ENCODE assay signal across 8 mouse cellular contexts in the genomic region with DNA sequence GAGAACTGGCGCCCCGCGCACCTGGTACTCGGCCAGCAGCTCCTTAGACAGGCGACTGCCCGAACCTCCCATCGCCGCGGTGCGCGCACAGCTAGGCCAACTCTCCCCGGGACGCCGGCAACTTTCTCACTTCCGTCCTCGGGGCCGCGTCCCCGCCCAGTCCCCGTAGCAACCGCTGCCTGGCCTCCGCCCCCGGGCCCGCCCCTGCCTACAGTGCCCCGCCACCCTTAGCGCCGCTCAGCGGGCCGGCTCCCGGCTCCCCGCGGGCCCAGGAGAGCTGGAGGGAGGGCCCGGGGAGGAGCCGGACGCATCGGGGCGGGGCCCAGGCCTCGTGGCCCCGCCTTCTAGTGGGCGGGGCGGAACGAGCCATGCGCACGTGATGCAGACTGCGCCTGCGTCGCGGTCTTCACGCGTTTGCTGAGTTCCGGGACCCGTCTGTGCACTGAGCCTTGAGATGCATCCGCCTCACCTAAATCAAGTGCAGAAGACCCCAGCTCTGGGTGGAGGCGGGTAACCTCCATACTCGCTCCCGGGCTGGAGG. TPM values are rescaled to one million over a fixed set of nuclear protein-coding genes. Genes with fewer than 3 reads are reported as not detected.
A peak's percentile ranks its signal among the peaks of the same experiment; 100 is the strongest.
DNase-seq lines count a peak whose midpoint lies in the region; ATAC-seq and TF ChIP-seq lines count a peak whose summit lies in the region.

A gene (minus strand): TSS at position 325 of the 541 bp plus-strand sequence.
A gene (plus strand): TSS at position 377 of the 541 bp plus-strand sequence.

- H3K4me2 ChIP-seq in forebrain, embryonic 11.5 days (ENCODE audit: low read depth, low read length, severe bottlenecking): peak within 1 kb of the TSS; percentile 81
- peak within 1 kb of the TSS; percentile 85 for H3K4me2 ChIP-seq in heart, embryonic 16.5 days (ENCODE audit: low read depth, low read length)
- peak within 1 kb of the TSS; percentile 86 for H3K4me2 ChIP-seq in liver, embryonic 16.5 days (ENCODE audit: low read depth, low read length)
- H3K4me2 ChIP-seq in neural tube, embryonic 13.5 days: peak within 1 kb of the TSS; percentile 91

- H3K27me3 ChIP-seq in forebrain, embryonic 11.5 days (ENCODE audit: control insufficient read depth, insufficient read depth, low read length): no peaks in the 10 kb centered on the region
- no peaks in the 10 kb centered on the region for H3K27me3 ChIP-seq in heart, embryonic 16.5 days (ENCODE audit: control insufficient read depth, insufficient read depth, low read length)
- no peaks in the 10 kb centered on the region for H3K27me3 ChIP-seq in liver, embryonic 16.5 days (ENCODE audit: control insufficient read depth, insufficient read depth, low read depth, low read length)
- H3K27me3 ChIP-seq in neural tube, embryonic 13.5 days: no peaks in the 10 kb centered on the region; the same call in 1 of the 2 replicates
- no peaks in the 10 kb centered on the region for H3K27me3 ChIP-seq in testis, adult 2 months (ENCODE audit: control insufficient read depth, insufficient read depth, low read length)

- H3K4me3 ChIP-seq in forebrain, embryonic 11.5 days (ENCODE audit: low read depth, low read length): peak within 1 kb of the TSS; percentile 66
- peak within 1 kb of the TSS; percentile 92 for H3K4me3 ChIP-seq in heart, embryonic 16.5 days (ENCODE audit: low read length)
- peak within 1 kb of the TSS; percentile 77 for H3K4me3 ChIP-seq in liver, embryonic 16.5 days (ENCODE audit: low read depth, low read length)
- peak within 1 kb of the TSS; percentile 70 for H3K4me3 ChIP-seq in neural tube, embryonic 13.5 days
- peak within 1 kb of the TSS; percentile 97 for H3K4me3 ChIP-seq in testis, adult 2 months (ENCODE audit: control insufficient read depth, low read depth, low read length)

- TF ChIP-seq CTCF in testis, adult 2 months (IDR thresholded peaks at IDR 0.05; ENCODE audit: control insufficient read depth, insufficient read depth, insufficient replicate concordance, low read depth, low read length): no peak

- H3K4me1 ChIP-seq in forebrain, embryonic 11.5 days (replicated peaks; ENCODE audit: control insufficient read depth, insufficient read depth, low read length): 0 out of 2 replicates have a peak, but pooled peaks cover 8% of the 10 kb centered on the region
- H3K4me1 ChIP-seq in heart, embryonic 16.5 days (ENCODE audit: control insufficient read depth, insufficient read depth, low read length): peaks cover 14% of the 10 kb centered on the region
- H3K4me1 ChIP-seq in liver, embryonic 16.5 days (ENCODE audit: control insufficient read depth, low read depth, low read length): peaks cover 30% of the 10 kb centered on the region
- peaks cover 37% of the 10 kb centered on the region for H3K4me1 ChIP-seq in neural tube, embryonic 13.5 days (replicated peaks)
- H3K4me1 ChIP-seq in testis, adult 2 months (ENCODE audit: control insufficient read depth, insufficient read depth, low read length): peaks cover 8% of the 10 kb centered on the region

- WGBS in forebrain, embryonic 11.5 days: 1% methylated on average over 49 of the region's 56 CpGs
- under 1% methylated on average over 56 of the region's 56 CpGs for WGBS in heart, embryonic 16.5 days
- 0% methylated on average over 56 of the region's 56 CpGs for WGBS in liver, embryonic 16.5 days (ENCODE audit: insufficient replicate concordance)
- WGBS in neural tube, embryonic 13.5 days: under 1% methylated on average over 47 of the region's 56 CpGs

- no peaks in the 10 kb centered on the region for H3K36me3 ChIP-seq in forebrain, embryonic 11.5 days (ENCODE audit: control insufficient read depth, insufficient read depth, low read length)
- H3K36me3 ChIP-seq in heart, embryonic 16.5 days (ENCODE audit: control insufficient read depth, insufficient read depth): no peaks in the 10 kb centered on the region; the same call in 1 of the 2 replicates
- H3K36me3 ChIP-seq in liver, embryonic 16.5 days (ENCODE audit: control insufficient read depth, insufficient read depth): peaks cover under 1% of the 10 kb centered on the region; the same call in 1 of the 2 replicates
- H3K36me3 ChIP-seq in neural tube, embryonic 13.5 days: peaks cover 9% of the 10 kb centered on the region
- H3K36me3 ChIP-seq in testis, adult 2 months (ENCODE audit: control insufficient read depth, insufficient read depth, low read length): no peaks in the 10 kb centered on the region; the same call in 1 of the 2 replicates

- no peak within 1 kb of the TSS for H3K27ac ChIP-seq in forebrain, embryonic 11.5 days (ENCODE audit: low read depth, low read length)
- H3K27ac ChIP-seq in heart, embryonic 16.5 days (ENCODE audit: low read length): peak within 1 kb of the TSS; percentile 76
- H3K27ac ChIP-seq in liver, embryonic 16.5 days (ENCODE audit: low read length): peak within 1 kb of the TSS; percentile 91
- peak within 1 kb of the TSS; percentile 79 for H3K27ac ChIP-seq in neural tube, embryonic 13.5 days (replicated peaks)
- peak within 1 kb of the TSS; percentile 89 for H3K27ac ChIP-seq in testis, adult 2 months (ENCODE audit: control insufficient read depth, insufficient read depth, low read depth, low read length)

- peak; percentile 97 for ATAC-seq in forebrain, embryonic 11.5 days (replicated peaks; ENCODE audit: low FRiP score)
- ATAC-seq in heart, embryonic 16.5 days (replicated peaks; ENCODE audit: extremely low read depth, insufficient read depth, low FRiP score): peak; percentile 100
- peak; percentile 100 for ATAC-seq in liver, embryonic 16.5 days (ENCODE audit: low read depth)
- peak; percentile 95 for ATAC-seq in neural tube, embryonic 13.5 days (ENCODE audit: low read depth)

- peak; percentile 97 to 98 for DNase-seq in CD8-positive naive resting alpha-beta T cell, adult 2 months (ENCODE audit: low read depth in 2 of 2, low spot score in 2 of 2)
- DNase-seq in c-Kit-positive CD71-negative TER-119-negative erythroid progenitor cells, embryonic 14.5 days (ENCODE audit: low read depth): peak; percentile 94
- peak; percentile 99 for DNase-seq in forebrain, embryonic 11.5 days (ENCODE audit: low spot score)
- peak; percentile 97 to 98 for DNase-seq in kidney, postnatal 36 days

- H3K9me3 ChIP-seq in forebrain, embryonic 11.5 days (ENCODE audit: control insufficient read depth, low read length): no peaks in the 10 kb centered on the region
- no peaks in the 10 kb centered on the region for H3K9me3 ChIP-seq in heart, embryonic 16.5 days (replicated peaks; ENCODE audit: control insufficient read depth, low read length)
- no peaks in the 10 kb centered on the region for H3K9me3 ChIP-seq in liver, embryonic 16.5 days (replicated peaks; ENCODE audit: control insufficient read depth, low read length)
- H3K9me3 ChIP-seq in neural tube, embryonic 13.5 days: no peaks in the 10 kb centered on the region

- no peak; the same call in 1 of the 2 replicates for TF ChIP-seq POLR2A in testis, adult 2 months (IDR thresholded peaks at IDR 0.05; ENCODE audit: control insufficient read depth, low read depth, low read length)

- peak within 1 kb of the TSS; percentile 60 for H3K9ac ChIP-seq in forebrain, embryonic 11.5 days (ENCODE audit: low read length)
- peak within 1 kb of the TSS; percentile 83 for H3K9ac ChIP-seq in heart, embryonic 16.5 days (ENCODE audit: low read length)
- peak within 1 kb of the TSS; percentile 81 for H3K9ac ChIP-seq in liver, embryonic 16.5 days (ENCODE audit: low read depth, low read length)
- H3K9ac ChIP-seq in neural tube, embryonic 13.5 days: peak within 1 kb of the TSS; percentile 77

RNA-seq across cellular contexts. Expression of the first gene that starts in this region (rescaled TPM):
- 51.4 and 58.1 TPM in 2 replicates for polyA plus RNA-seq in forebrain, embryonic 11.5 days (2014; fragmentation: Nextera tagmentation; extraction: Ambion mirVana)
- 65.6 and 65.9 TPM in 2 replicates for polyA plus RNA-seq in heart, embryonic 16.5 days (2015; fragmentation: Nextera tagmentation; extraction: Ambion mirVana)
- polyA plus RNA-seq in liver, embryonic 16.5 days (2015; fragmentation: Nextera tagmentation; extraction: Ambion mirVana): 76.4 and 77.0 TPM in 2 replicates
- polyA plus RNA-seq in neural tube, embryonic 13.5 days (2015; fragmentation: Nextera tagmentation; extraction: Ambion mirVana): 31.0 and 34.6 TPM in 2 replicates
- 406 and 411 TPM in 2 replicates for polyA plus RNA-seq in testis, adult 2 months (2012; rRNA removed)

RNA-seq across cellular contexts. Expression of the second gene that starts in this region (rescaled TPM):
- polyA plus RNA-seq in forebrain, embryonic 11.5 days (2014; fragmentation: Nextera tagmentation; extraction: Ambion mirVana): 5.3 and 5.7 TPM in 2 replicates
- polyA plus RNA-seq in heart, embryonic 16.5 days (2015; fragmentation: Nextera tagmentation; extraction: Ambion mirVana): 3.2 and 4.2 TPM in 2 replicates
- 1.5 and 1.7 TPM in 2 replicates for polyA plus RNA-seq in liver, embryonic 16.5 days (2015; fragmentation: Nextera tagmentation; extraction: Ambion mirVana)
- polyA plus RNA-seq in neural tube, embryonic 13.5 days (2015; fragmentation: Nextera tagmentation; extraction: Ambion mirVana): 4.5 TPM in 2 replicates
- polyA plus RNA-seq in testis, adult 2 months (2012; rRNA removed): 1.7 and 1.8 TPM in 2 replicates
